Mouse (Mus musculus) thymus, adult 2 months (tissue): ENCODE data around the gene Gba.

Experiments
- CTCF ChIP-seq: fragments of 200-500 bp; IDR thresholded peaks from 2 replicates; pipeline ENCODE4 v1.5.1; 2012; ENCODE audit warnings: mild to moderate bottlenecking, control low read depth, low read length, moderate library complexity, borderline replicate concordance; ENCODE audit not compliant: control insufficient read depth, poor library complexity, insufficient read depth; ENCODE audit errors: extremely low read depth
- POLR2A ChIP-seq: fragments of 200-500 bp; IDR thresholded peaks from 2 replicates; pipeline ENCODE4 v1.6.1; 2012; ENCODE audit warnings: mild to moderate bottlenecking, low read length, control low read depth, moderate library complexity; ENCODE audit not compliant: control insufficient read depth, poor library complexity, insufficient read depth; ENCODE audit errors: extremely low read depth

DNA sequence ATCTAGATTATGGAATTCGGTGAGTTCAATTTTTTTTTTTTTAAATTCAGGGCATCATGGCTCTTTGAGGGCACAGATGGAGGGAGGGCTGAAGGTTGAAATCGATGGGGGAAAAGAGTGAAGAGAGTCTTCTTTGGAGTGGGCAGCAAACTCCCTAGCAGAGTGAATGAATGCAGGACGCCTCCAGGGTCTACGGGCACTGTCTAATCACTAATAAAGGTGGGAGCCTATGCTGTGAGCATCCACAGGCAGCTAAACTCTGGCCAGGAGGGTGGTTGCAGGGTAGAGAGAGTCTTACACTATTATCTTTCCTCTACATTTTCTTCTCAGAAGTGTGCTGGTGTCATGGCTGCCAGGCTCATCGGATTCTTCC is 400 bp downstream of the Gba start:
- TF ChIP-seq CTCF (no peak), POLR2A (no peak)
